Mouse (Mus musculus): ENCODE data around the gene Ace3. TPM values are rescaled to one million over a fixed set of nuclear protein-coding genes. Genes with fewer than 3 reads are reported as not detected.

The Ace3 gene
- polyA plus RNA-seq, 1 experiment = 0.23 TPM

DNA sequence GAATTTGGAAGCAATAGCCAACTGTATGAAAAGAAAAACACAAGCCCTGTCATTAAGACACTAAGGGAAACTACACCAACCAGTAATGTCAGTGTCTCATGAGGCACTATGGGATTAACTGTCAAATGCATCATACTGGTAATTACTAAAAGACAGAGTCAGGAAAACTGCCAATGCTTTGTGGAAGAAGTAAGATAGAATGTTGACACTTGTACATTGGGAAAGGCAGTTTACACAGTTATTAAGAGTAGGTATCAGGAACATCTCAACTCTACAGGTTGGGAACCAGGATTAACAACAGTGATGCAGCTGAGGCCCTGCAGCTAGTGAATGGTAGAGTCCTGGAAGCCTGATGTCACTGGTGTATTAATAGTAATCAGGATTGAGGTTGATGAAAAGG is 49.9 kb downstream of the Ace3 start:
- peak; percentile 75 for DNase-seq (ENCODE audit: low read depth)

DNA sequence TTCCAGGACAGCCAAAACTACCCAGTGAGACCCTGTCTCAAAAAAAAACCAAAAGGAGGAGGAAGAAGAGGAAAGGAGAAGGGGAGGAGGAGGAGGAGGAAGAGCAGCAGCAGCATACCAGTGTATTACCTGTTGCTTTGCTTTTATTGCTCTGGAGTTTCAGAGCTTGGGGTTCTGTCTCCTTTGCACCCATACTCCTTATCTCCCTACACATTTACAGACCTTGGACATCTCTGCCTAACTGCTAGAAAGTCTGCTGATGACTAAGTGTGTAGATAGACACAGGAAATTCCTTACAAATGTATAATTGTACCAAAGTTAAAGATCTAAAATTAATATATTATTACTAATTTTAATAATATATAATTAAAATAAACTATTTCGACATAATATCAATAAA is 50.8 kb downstream of the Ace3 start:
- DNase-seq (ENCODE audit: low read depth) = no peak

DNA sequence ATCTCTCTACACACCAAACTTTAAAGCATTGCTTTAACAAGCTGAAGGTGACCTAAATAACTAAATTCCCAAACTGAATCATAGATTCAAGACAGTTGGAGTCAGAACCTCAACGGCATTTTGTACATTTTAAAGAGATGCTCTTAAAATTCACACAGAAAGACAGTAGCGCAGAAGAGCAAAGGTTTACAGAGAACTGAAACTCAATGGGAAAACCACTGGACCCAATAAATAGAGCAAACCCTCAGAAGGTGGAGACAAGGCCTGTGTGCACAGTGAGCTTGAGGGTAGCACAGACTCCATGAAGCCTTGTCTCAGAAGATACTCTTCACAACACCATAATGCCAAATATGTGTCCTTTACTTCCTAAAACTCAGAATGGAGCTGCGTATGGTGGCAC is 51.3 kb downstream of the Ace3 start:
- DNase-seq (ENCODE audit: low read depth) = no peak

DNA sequence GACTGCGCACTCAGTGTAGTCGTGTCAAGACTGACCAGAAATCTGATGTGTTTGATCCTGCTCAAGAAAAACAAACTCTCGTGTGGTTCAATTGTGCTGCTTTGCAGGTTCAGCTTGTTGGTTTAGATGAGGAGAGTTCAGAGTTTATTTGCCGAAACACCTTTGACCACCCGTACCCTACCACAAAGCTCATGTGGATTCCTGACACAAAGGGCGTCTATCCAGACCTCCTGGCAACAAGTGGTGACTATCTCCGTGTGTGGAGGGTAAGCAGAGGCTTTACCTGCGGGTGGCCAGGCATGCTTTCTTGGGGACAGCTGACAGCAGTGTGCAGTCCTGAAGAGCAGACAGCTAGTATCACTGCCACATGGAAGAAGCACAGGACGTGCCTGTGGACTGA is 52.1 kb downstream of the Ace3 start:
- DNase-seq (ENCODE audit: low read depth) = no peak

DNA sequence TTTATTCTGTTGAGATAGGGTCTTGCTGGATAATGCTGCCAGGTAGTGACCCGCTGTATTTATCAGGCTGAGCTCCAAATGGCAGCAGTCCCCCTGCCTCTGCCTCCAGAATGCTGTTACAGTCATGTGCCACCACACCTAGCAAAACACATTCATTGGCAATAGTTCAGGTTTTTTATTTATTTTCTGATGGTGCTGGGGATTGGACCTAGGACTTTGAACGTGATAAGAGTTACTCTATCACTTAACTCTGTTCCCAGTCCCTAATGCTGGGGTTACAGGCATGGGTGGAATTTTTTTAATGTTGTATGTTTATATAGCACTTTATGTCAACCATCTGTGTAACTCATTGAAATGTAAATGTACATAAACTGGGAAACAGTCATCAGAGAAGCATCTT is 59.4 kb downstream of the Ace3 start:
- no peak for DNase-seq (ENCODE audit: low read depth)

DNA sequence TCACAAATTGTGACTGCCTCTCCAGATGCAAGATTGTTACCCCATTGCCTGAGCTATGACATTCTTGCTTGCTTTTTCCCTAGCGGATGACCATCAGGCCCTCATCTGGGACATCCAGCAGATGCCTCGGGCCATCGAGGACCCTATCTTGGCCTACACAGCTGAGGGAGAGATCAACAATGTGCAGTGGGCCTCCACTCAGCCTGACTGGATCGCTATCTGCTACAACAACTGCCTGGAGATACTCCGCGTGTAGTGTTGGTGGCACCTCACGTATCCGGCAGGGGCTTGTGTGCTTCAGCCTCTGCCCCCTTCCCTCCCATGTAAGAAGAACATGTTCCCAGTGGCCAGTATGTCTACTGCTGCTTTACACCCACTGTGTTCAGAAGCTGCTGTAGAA is 60.1 kb downstream of the Ace3 start:
- no peak for DNase-seq (ENCODE audit: low read depth)

Other genes with a start within 250 kb of the Ace3 start
- gene Cyb561, start 41.3 kb upstream of the Ace3 start, polyA plus RNA-seq (2012; rRNA removed) = 579 and 676 TPM in 2 replicates
- 267 and 456 TPM in 2 replicates for gene Ace, start 26.7 kb upstream of the Ace3 start, polyA plus RNA-seq (2012; rRNA removed)
- gene Kcnh6, start 13.4 kb downstream of the Ace3 start, polyA plus RNA-seq (2012; rRNA removed) = 0.05 and 0.11 TPM in 2 replicates
- 39.8 and 48.9 TPM in 2 replicates for gene Dcaf7, start 42.2 kb downstream of the Ace3 start, polyA plus RNA-seq (2012; rRNA removed)
- gene Taco1, start 71.4 kb downstream of the Ace3 start, polyA plus RNA-seq (2012; rRNA removed) = 11.1 and 11.5 TPM in 2 replicates
- 40.4 and 48.1 TPM in 2 replicates for gene Map3k3, start 89.9 kb downstream of the Ace3 start, polyA plus RNA-seq (2012; rRNA removed)
- 2.0 TPM in 1 of 2 replicates, not detected in the other for gene Gm10840, start 166.2 kb downstream of the Ace3 start, polyA plus RNA-seq (2012; rRNA removed)
- gene Limd2, start 166.2 kb downstream of the Ace3 start, polyA plus RNA-seq (2012; rRNA removed) = 32.5 and 36.3 TPM in 2 replicates
- gene Strada, start 207.5 kb downstream of the Ace3 start, polyA plus RNA-seq (2012; rRNA removed) = 35.8 and 38.6 TPM in 2 replicates
- 17.7 and 19.2 TPM in 2 replicates for gene Ccdc47, start 221.7 kb downstream of the Ace3 start, polyA plus RNA-seq (2012; rRNA removed)
- gene Ddx42, start 222.3 kb downstream of the Ace3 start, polyA plus RNA-seq (2012; rRNA removed) = 14.3 and 16.8 TPM in 2 replicates

Measured in gonadal fat pad, adult 2 months (tissue).